Mouse (Mus musculus) embryonic facial prominence, embryonic 12.5 days (tissue): Measurements from ENCODE around the gene Dock1. TPM values are rescaled to one million over a fixed set of nuclear protein-coding genes. Genes with fewer than 3 reads are reported as not detected.

ENCODE experiments used
- ATAC-seq: fragments of 200-750 bp; cut with Nextera tagmentation; 2 replicates; pipeline ENCODE4 v1.8.0; 2017; ENCODE audit not compliant: insufficient number of reproducible peaks, insufficient read depth, low FRiP score, low TSS enrichment
- H3K27ac ChIP-seq: fragments of 300-500 bp; sonication (generic); 2 replicates; pipeline ENCODE4 v1.5.1; 2016; ENCODE audit warnings: mild to moderate bottlenecking
- H3K27me3 ChIP-seq: fragments of 300-500 bp; sonication (generic); 2 replicates; pipeline ENCODE4 v1.6.1; 2016; ENCODE audit warnings: mild to moderate bottlenecking, moderate library complexity
- H3K36me3 ChIP-seq: fragments of 300-500 bp; sonication (generic); 2 replicates; pipeline ENCODE4 v1.6.1; 2016; ENCODE audit warnings: mild to moderate bottlenecking
- H3K4me1 ChIP-seq: fragments of 300-500 bp; sonication (generic); 2 replicates; pipeline ENCODE4 v1.6.1; 2016
- H3K4me2 ChIP-seq: fragments of 300-500 bp; sonication (generic); replicated peaks from 2 replicates; pipeline ENCODE4 v1.6.1; 2016; ENCODE audit warnings: mild to moderate bottlenecking, moderate library complexity
- H3K4me3 ChIP-seq: fragments of 300-500 bp; sonication (generic); 2 replicates; pipeline ENCODE4 v1.5.1; 2016; ENCODE audit warnings: mild to moderate bottlenecking
- H3K9ac ChIP-seq: fragments of 300-500 bp; sonication (generic); 2 replicates; pipeline ENCODE4 v1.6.1; 2016; ENCODE audit warnings: mild to moderate bottlenecking, moderate library complexity
- H3K9me3 ChIP-seq: fragments of 300-500 bp; sonication (generic); 2 replicates; pipeline ENCODE4 v1.6.1; 2016; ENCODE audit warnings: mild to moderate bottlenecking, moderate library complexity
- WGBS: fragments of 180-500 bp; shearing (Covaris S2); methylation state at CpG from one replicate; pipeline ENCODE4 v1.1.7; 2016; 5-methylcytosine and 5-hydroxymethylcytosine counted together
- polyA plus RNA-seq: library from polyadenylated mRNA; unstranded; fragments of >200 nt; fragmentation: Nextera tagmentation; extraction: Ambion mirVana; gene quantifications from 2 replicates; pipeline ENCODE4 v1.2.1, GENCODE M21; 2016

Dock1 gene
- polyA plus RNA-seq, 1 experiment from 2014 or later: 50.5 TPM

- H3K9ac ChIP-seq: no peak overlapping the region
- 85% methylated on average over 3 of the region's 3 CpGs for whole genome bisulfite sequencing
- no peak overlapping the region for H3K4me2 ChIP-seq
- H3K27me3 ChIP-seq: no peaks in the 10 kb centered on the region
- H3K4me1 ChIP-seq: no peaks in the 10 kb centered on the region
- H3K27ac ChIP-seq: no peak overlapping the region
- no peak overlapping the region for H3K4me3 ChIP-seq
- no peaks in the 10 kb centered on the region for H3K36me3 ChIP-seq
- ATAC-seq: no peak
- no peaks in the 10 kb centered on the region for H3K9me3 ChIP-seq
These were observed 523.7 kb downstream of the Dock1 start for GRCm38 (mm10) chr7:135194190-135194589.

GRCm38 (mm10) chr7:135195631-135196030 is 525.2 kb downstream of the Dock1 start:
- H3K4me3 ChIP-seq: no peak overlapping the region
- no peak overlapping the region for H3K27ac ChIP-seq
- no peaks in the 10 kb centered on the region for H3K9me3 ChIP-seq
- no peak for ATAC-seq
- H3K4me2 ChIP-seq: no peak overlapping the region
- no peak overlapping the region for H3K9ac ChIP-seq
- no peaks in the 10 kb centered on the region for H3K36me3 ChIP-seq
- WGBS: 96% methylated on average over 2 of the region's 2 CpGs
- H3K4me1 ChIP-seq: no peaks in the 10 kb centered on the region
- H3K27me3 ChIP-seq: no peaks in the 10 kb centered on the region

GRCm38 (mm10) chr7:135196828-135197227 is 526.4 kb downstream of the Dock1 start:
- WGBS: 87% methylated on average over 10 of the region's 10 CpGs
- no peak for ATAC-seq
- Histone ChIP-seq H3K9me3 (no peaks in the 10 kb centered on the region), H3K27me3 (no peaks in the 10 kb centered on the region), H3K27ac (no peak overlapping the region), H3K9ac (no peak overlapping the region), H3K4me3 (no peak overlapping the region), H3K36me3 (no peaks in the 10 kb centered on the region), H3K4me2 (no peak overlapping the region), H3K4me1 (no peaks in the 10 kb centered on the region)

GRCm38 (mm10) chr7:135203920-135204319 is 533.5 kb downstream of the Dock1 start:
- no peak for ATAC-seq
- no peaks in the 10 kb centered on the region for H3K27me3 ChIP-seq
- H3K4me2 ChIP-seq: no peak overlapping the region
- no peak overlapping the region for H3K4me3 ChIP-seq
- no peaks in the 10 kb centered on the region for H3K9me3 ChIP-seq
- H3K36me3 ChIP-seq: no peaks in the 10 kb centered on the region
- H3K9ac ChIP-seq: no peak overlapping the region
- H3K27ac ChIP-seq: no peak overlapping the region
- H3K4me1 ChIP-seq: no peaks in the 10 kb centered on the region

DNA sequence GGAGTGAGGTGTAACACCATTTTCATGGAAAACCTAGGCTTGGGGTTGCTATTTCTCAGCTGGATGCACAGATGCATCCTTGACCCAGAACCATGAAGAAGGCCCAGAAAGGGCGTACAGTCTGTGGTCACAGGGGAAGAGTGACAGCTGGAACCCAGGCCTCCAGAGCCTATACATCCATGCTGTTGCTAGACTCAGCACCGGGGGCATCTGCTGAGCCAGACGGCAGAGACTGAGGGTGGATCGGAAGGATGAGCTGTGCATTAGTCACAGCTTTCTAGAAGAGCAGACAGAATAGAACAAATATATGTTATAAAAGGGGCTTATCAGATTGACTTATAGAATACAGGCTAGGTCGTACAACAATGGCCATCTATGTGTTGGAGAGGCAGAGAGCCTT is 534.7 kb downstream of the Dock1 start:
- Histone ChIP-seq H3K4me1 (no peaks in the 10 kb centered on the region), H3K27ac (no peak overlapping the region), H3K9ac (no peak overlapping the region), H3K9me3 (no peaks in the 10 kb centered on the region), H3K4me3 (no peak overlapping the region), H3K27me3 (no peaks in the 10 kb centered on the region), H3K4me2 (no peak overlapping the region), H3K36me3 (no peaks in the 10 kb centered on the region)
- ATAC-seq: no peak
- 81% methylated on average over 5 of the region's 5 CpGs for WGBS

GRCm38 (mm10) chr7:135208947-135209567 is 538.6 kb downstream of the Dock1 start:
- Histone ChIP-seq H3K27ac (no peak overlapping the region), H3K4me3 (no peak overlapping the region), H3K9me3 (no peaks in the 10 kb centered on the region), H3K4me1 (no peaks in the 10 kb centered on the region), H3K36me3 (no peaks in the 10 kb centered on the region), H3K4me2 (no peak overlapping the region), H3K27me3 (no peaks in the 10 kb centered on the region), H3K9ac (no peak overlapping the region)
- 88% methylated on average over 6 of the region's 6 CpGs for WGBS
- no peak for ATAC-seq

DNA sequence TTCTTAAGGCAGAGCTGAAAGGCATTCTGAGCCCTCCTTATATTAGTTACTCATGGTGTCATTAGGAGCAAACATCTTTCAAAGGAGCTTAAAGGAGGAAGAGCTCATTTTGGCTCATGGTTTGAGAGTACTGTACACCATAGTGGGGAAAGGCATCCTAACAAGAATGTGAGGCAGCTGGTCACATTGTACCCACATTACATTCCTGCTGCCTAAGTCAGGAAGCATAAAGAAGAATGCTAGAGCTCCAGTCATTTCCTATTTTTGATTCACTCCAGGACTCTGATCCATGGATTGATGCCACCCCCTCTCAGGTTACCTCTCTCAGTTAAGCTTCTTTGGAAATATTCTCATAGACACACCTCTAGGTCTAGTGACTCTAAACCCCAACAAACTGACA is 539.8 kb downstream of the Dock1 start:
- no peak for ATAC-seq
- Histone ChIP-seq H3K4me2 (no peak overlapping the region), H3K4me3 (no peak overlapping the region)

GRCm38 (mm10) chr7:135210831-135211230 is 540.4 kb downstream of the Dock1 start:
- Histone ChIP-seq H3K27me3 (no peaks in the 10 kb centered on the region), H3K4me1 (no peaks in the 10 kb centered on the region), H3K36me3 (no peaks in the 10 kb centered on the region), H3K9ac (no peak overlapping the region), H3K27ac (no peak overlapping the region), H3K4me3 (no peak overlapping the region), H3K9me3 (no peaks in the 10 kb centered on the region), H3K4me2 (no peak overlapping the region)
- 80% methylated on average over 2 of the region's 2 CpGs for WGBS
- ATAC-seq: no peak

More for the DNA sequence above, 539.8 kb downstream of the Dock1 start:
- H3K4me1 ChIP-seq: no peaks in the 10 kb centered on the region
- H3K27ac ChIP-seq: no peak overlapping the region
- H3K9ac ChIP-seq: no peak overlapping the region
- no peaks in the 10 kb centered on the region for H3K27me3 ChIP-seq
- no peaks in the 10 kb centered on the region for H3K9me3 ChIP-seq
- H3K36me3 ChIP-seq: no peaks in the 10 kb centered on the region

DNA sequence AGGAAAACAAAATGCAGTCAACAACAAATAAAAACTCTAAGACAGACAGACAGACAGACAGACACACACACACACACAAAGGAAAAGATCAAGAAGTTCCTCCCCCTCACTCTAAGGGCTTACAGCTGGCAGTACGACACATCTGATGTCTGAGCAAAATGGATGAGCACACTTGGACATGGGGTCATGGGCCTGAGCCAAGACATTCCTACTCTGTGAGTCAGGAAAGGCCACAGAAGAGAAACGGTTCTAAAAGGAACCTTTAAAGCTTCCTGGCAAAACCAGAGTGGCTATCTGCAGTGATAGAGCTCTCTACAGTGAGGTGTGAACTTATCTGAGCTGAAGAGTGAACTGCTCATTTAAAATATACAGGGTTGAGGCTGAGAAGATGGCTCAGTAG is 542.1 kb downstream of the Dock1 start:
- Histone ChIP-seq H3K9ac (no peak overlapping the region), H3K4me3 (no peak overlapping the region), H3K4me1 (no peaks in the 10 kb centered on the region), H3K9me3 (no peaks in the 10 kb centered on the region), H3K4me2 (no peak overlapping the region), H3K27ac (no peak overlapping the region), H3K36me3 (no peaks in the 10 kb centered on the region), H3K27me3 (no peaks in the 10 kb centered on the region)
- no peak for ATAC-seq
- WGBS: 62% methylated on average over 2 of the region's 2 CpGs

DNA sequence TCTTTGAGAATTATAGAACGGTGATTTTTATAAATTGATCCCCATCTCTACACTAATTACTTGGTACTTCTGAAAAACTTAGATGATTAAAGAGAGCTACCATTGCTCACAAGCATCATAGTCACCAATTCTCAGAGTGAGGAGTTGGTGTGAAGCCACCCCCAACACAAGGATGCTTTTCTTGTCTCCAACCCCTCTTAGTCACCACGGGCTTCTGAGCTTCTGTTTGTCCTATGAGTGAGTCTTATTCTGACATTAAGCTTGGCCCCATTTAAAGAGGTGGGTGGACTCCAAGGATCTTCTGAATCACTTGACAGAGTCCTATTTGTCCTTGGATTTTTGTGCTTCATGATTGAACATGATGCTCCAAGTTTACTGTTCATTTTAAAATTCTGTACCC is 551.0 kb downstream of the Dock1 start:
- ATAC-seq: no peak
- H3K27ac ChIP-seq: no peak overlapping the region
- H3K36me3 ChIP-seq: no peaks in the 10 kb centered on the region
- no peaks in the 10 kb centered on the region for H3K4me1 ChIP-seq
- no peaks in the 10 kb centered on the region for H3K27me3 ChIP-seq
- H3K4me3 ChIP-seq: no peak overlapping the region
- 90% methylated on average over 2 of the region's 2 CpGs for WGBS
- H3K9ac ChIP-seq: no peak overlapping the region
- H3K4me2 ChIP-seq: no peak overlapping the region
- no peaks in the 10 kb centered on the region for H3K9me3 ChIP-seq
